Mouse (Mus musculus): ENCODE data around the gene Sidt2.

Gene Sidt2

GRCm38 (mm10) chr9:45946182-45946871, 8.7 kb downstream of the Sidt2 start:
- DNase-seq (ENCODE audit: low spot score) = no peak

- DNase-seq (ENCODE audit: low spot score) = peak; percentile 49
These were observed 9.3 kb downstream of the Sidt2 start for GRCm38 (mm10) chr9:45945721-45946120.

- no peak for DNase-seq (ENCODE audit: low spot score)
These were observed 10.3 kb downstream of the Sidt2 start for GRCm38 (mm10) chr9:45944506-45945400.

GRCm38 (mm10) chr9:45943628-45944505, 11.2 kb downstream of the Sidt2 start:
- DNase-seq (ENCODE audit: low spot score) = peak; percentile 37

- no peak for DNase-seq (ENCODE audit: low spot score)
These were observed 12.1 kb downstream of the Sidt2 start for GRCm38 (mm10) chr9:45942916-45943315.

- peak; percentile 40 for DNase-seq (ENCODE audit: low spot score)
These were observed 12.6 kb downstream of the Sidt2 start for GRCm38 (mm10) chr9:45942464-45942863.

- peak; percentile 71 for DNase-seq (ENCODE audit: low spot score)
These were observed 13.6 kb downstream of the Sidt2 start for GRCm38 (mm10) chr9:45941329-45941888.

GRCm38 (mm10) chr9:45939794-45940193, 15.3 kb downstream of the Sidt2 start:
- DNase-seq (ENCODE audit: low spot score) = peak; percentile 36

- peak; percentile 41 for DNase-seq (ENCODE audit: low spot score)
These were observed 16.0 kb downstream of the Sidt2 start for GRCm38 (mm10) chr9:45938952-45939637.

- peak; percentile 47 for DNase-seq (ENCODE audit: low spot score)
These were observed 17.0 kb downstream of the Sidt2 start for GRCm38 (mm10) chr9:45938088-45938487.

GRCm38 (mm10) chr9:45936883-45937282, 18.2 kb downstream of the Sidt2 start:
- peak; percentile 85 for DNase-seq (ENCODE audit: low spot score)

GRCm38 (mm10) chr9:45935628-45936210, 19.3 kb downstream of the Sidt2 start, which contains the start of gene Tagln:
Gene Tagln (minus strand): TSS chr9:45936058.
- peak; percentile 74 for DNase-seq (ENCODE audit: low spot score)

GRCm38 (mm10) chr9:45932571-45933415, 22.3 kb downstream of the Sidt2 start:
- no peak for DNase-seq (ENCODE audit: low spot score)

- DNase-seq (ENCODE audit: low spot score) = no peak
These were observed 23.1 kb downstream of the Sidt2 start for GRCm38 (mm10) chr9:45931958-45932357.

GRCm38 (mm10) chr9:45929285-45929684, 25.8 kb downstream of the Sidt2 start:
- DNase-seq (ENCODE audit: low spot score) = no peak

GRCm38 (mm10) chr9:45919895-45920294, 35.2 kb downstream of the Sidt2 start:
- no peak for DNase-seq (ENCODE audit: low spot score)

- peak; percentile 74 for DNase-seq (ENCODE audit: low spot score)
These were observed 37.8 kb downstream of the Sidt2 start for GRCm38 (mm10) chr9:45917041-45917934.

- no peak for DNase-seq (ENCODE audit: low spot score)
These were observed 39.4 kb downstream of the Sidt2 start for GRCm38 (mm10) chr9:45915659-45916058.

GRCm38 (mm10) chr9:45911673-45912072, 43.4 kb downstream of the Sidt2 start:
- DNase-seq (ENCODE audit: low spot score) = peak; percentile 85
